Mouse (Mus musculus) induced T-regulatory cell, adult 2 months (primary cell): ENCODE measurements around the gene Vgll4.
A peak's percentile ranks its signal among the peaks of the same experiment; 100 is the strongest.

Source experiments
- DNase-seq: peaks from one replicate; pipeline ENCODE4 v3.0.0-alpha.2; 2012; ENCODE audit warnings: low read depth

The Vgll4 gene

GRCm38 (mm10) chr6:114871010-114871660 is 98.7 kb downstream of the Vgll4 start:
- DNase-seq = peak; percentile 39

DNA sequence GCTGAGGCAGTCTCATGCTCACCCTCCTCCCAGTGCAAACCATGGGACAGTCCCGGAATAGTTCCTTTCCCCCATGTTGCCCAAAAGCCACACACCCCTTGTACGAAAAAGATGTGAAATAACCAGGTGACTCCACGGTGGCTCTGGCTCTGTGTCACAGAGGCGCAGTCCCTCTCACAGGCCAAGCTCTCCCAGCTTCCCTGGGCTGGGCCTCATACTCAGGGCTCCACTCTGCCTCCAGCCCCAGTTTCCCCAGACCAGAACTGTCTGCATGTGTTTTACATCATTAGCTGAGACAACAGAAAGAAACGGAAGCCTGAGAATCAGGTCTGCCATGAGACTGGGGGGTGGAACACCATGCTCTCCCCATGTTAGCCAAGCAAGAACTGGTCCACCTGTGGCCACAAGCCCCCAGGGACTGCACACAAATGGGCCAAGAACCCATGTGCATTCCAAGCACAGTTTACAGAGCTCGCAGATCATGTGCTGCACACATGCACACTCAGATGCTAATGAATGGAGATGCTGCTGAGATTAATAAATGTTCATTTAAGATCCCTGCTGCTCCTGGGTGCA is 100.2 kb downstream of the Vgll4 start:
- no peak for DNase-seq

- no peak for DNase-seq
Measured at GRCm38 (mm10) chr6:114868656-114869055, 101.1 kb downstream of the Vgll4 start.

DNA sequence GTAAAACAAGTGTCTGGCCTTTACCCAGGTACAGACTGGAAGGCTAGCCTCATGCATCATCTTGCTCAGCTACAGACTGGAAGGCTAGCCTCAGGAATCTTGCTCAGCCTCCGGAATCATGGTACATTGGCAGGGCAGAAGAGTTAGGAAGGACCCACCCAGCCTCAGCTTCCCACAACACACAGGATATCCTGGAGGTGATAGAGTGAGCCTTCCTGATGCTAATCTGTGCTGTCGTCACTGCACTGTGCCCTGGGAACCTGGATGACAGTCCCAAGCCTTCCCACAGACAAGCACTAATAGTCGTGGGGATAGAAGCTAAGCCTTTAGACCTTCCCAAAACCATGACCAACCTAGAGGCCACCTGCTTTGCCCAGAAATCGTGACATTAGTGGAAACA is 103.2 kb downstream of the Vgll4 start:
- no peak for DNase-seq

GRCm38 (mm10) chr6:114866078-114866477 is 103.7 kb downstream of the Vgll4 start:
- DNase-seq = no peak

GRCm38 (mm10) chr6:114864421-114864820 is 105.4 kb downstream of the Vgll4 start:
- no peak for DNase-seq

- no peak for DNase-seq
Measured at GRCm38 (mm10) chr6:114863501-114863900, 106.3 kb downstream of the Vgll4 start.

DNA sequence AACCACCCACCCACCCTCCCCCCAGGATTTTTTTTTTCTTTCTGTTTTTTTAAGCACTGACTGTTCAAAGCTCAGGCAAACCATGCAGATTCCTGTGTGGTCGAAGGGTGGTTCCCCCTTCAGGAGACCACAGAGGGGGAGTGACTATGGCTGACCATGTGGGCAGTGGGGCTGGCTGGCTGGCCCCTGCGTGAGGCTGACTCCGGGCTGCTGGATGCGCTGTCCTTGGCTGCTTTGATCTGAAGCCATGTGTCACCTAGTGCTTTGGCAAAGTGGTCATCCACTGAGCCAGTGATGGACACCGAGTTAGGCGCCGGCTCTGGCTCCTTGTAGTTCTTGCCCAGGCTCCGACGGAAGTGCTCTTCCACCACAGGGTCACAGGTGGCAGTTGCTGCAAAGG is 107.7 kb downstream of the Vgll4 start:
- DNase-seq = no peak

DNA sequence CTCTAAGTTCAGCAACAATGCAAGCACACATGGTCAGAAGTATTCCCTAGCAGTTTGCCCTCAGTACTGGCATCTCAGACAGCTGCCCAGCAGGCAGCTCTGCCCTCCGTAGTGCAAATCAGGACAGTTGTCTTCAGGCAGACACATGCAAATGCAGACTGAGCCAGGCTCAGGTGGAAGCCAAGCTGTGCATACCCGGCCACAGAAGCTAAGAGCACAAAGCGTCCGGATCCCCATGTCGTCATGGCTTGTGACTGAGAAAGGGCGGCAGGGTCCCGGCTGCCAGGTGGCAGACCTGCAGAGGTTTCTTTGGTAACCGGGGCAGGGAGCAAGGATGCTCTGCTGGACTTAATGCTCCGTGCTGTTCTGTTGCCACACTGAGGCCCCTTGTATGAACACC is 108.2 kb downstream of the Vgll4 start:
- DNase-seq = no peak

DNA sequence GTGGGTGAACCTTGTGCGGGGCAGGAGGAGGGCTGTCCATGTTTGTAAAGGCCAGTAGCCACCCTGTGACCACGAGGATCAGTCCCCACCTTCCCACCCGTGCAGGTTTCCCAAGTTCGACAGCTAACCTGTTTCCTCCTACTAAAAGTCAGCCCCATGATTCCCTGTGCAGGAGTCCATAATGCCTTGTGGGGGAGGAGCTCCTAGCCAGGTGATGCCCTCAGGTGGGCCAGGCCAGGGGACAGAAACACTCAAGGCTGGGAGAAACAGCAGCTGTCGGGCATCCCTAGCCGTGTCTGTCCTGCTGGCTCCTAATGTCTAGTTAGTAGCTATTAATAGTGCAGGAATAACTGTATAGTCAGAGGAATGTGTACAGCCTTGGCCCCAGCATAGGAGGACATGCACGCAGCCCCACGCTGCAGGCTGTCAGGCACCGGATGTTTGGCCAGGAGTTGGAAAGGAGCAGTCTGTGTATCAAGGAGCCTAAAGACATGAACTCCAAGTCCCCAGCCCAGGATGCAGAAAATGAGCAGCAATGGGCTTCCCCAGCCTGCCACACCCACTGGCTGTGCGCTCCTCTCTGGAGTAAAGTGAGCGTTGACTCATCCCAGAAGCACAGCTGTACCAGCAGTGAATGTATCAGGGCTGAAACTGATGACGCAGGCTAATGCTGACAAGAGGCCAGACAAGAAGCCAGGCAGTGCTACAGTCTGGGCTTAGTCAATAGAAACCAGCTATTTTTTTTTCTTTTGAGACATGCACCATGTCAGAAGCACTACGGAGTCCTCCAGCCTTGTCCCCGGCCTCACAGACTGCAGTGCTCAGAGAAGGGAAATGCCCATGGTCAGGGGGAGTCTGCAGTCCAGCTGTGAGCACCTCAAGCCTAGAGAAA is 108.9 kb downstream of the Vgll4 start:
- peak; percentile 54 for DNase-seq

- DNase-seq = no peak
Measured at GRCm38 (mm10) chr6:114858722-114859053, 111.1 kb downstream of the Vgll4 start.

GRCm38 (mm10) chr6:114857996-114858721 is 111.6 kb downstream of the Vgll4 start:
- no peak for DNase-seq

- DNase-seq = no peak
Measured at GRCm38 (mm10) chr6:114856501-114856900, 113.3 kb downstream of the Vgll4 start.

- DNase-seq = no peak
Measured at GRCm38 (mm10) chr6:114855644-114856043, 114.2 kb downstream of the Vgll4 start.

GRCm38 (mm10) chr6:114854368-114854767 is 115.4 kb downstream of the Vgll4 start:
- DNase-seq = no peak

DNA sequence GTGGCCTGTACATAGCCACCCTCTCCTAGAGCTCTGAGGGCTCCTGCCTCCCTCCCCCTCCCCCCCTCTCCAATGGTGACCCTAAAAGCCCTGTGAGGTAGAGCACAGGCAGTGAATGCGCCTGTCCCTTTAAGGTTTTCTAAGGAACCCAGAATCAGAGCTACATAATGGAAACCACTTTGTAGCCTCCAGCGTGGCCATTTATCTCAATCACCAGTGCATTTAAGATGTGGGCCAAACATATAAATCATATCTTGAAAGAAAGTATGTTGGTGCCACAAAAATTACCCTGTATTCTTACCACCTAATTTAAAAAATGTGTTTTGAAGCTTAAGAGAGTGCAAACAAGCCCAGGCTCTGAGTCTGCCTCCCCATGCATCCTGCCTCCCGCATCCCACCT is 117.1 kb downstream of the Vgll4 start:
- DNase-seq = no peak

GRCm38 (mm10) chr6:114851688-114852087 is 118.1 kb downstream of the Vgll4 start:
- no peak for DNase-seq

- no peak for DNase-seq
Measured at GRCm38 (mm10) chr6:114849787-114850186, 120.0 kb downstream of the Vgll4 start.

GRCm38 (mm10) chr6:114848761-114849160 is 121.0 kb downstream of the Vgll4 start:
- no peak for DNase-seq

DNA sequence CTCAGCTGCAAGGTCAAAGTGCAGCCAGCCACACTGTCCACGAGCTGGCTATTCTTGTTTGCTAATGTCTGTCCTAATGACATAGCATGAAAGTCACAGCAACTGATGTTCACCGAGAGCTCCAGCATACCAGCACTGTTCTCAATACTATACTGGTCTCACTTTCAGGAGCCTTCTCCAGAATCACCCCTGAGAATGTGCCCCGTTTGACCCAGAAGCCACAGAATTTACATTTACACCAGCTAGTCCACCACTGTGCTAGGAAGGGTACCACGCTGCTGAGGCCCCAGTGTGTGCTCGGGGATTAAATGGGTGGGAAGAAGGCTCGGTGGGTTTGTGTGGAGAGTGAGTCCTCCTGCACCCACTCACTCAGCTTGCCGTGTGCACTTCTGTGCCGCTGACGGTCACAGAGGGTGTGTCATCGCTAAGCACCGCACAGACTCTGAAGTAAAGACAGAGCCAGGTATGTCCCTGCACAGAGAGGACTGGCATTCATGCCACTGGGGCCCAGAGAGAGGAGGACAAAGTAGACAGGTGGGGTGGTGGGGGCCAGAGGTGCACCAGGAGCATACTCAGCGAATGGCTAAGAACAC is 122.1 kb downstream of the Vgll4 start:
- DNase-seq = no peak

GRCm38 (mm10) chr6:114846153-114846772 is 123.5 kb downstream of the Vgll4 start:
- DNase-seq = no peak

- DNase-seq = peak; percentile 49
Measured at GRCm38 (mm10) chr6:114842863-114843262, 126.9 kb downstream of the Vgll4 start.
